21 mouse cellular contexts compared by ENCODE assay signal in genomic region chr14:12507018-12507417, GRCm38 (mm10).
"Had no signal": no experiment of that assay in that cellular context is flagged by ENCODE, and none has a peak within 500 bp of the region (broad histone marks: within the 10 kb centered on the region; RNA-seq: fewer than 3 reads in every experiment).

No protein-coding gene starts in this region.

- H3K27me3 ChIP-seq: lung, embryonic 15.5 days; midbrain, embryonic 12.5 days; neural tube, embryonic 13.5 days; neural tube, embryonic 15.5 days had no signal

- H3K4me1 ChIP-seq: lung, embryonic 15.5 days; midbrain, embryonic 10.5 days; midbrain, embryonic 12.5 days; neural tube, embryonic 13.5 days; neural tube, embryonic 15.5 days had no signal

- H3K4me3 ChIP-seq: lung, embryonic 15.5 days; midbrain, embryonic 10.5 days; midbrain, embryonic 12.5 days; myocyte; neural tube, embryonic 13.5 days; neural tube, embryonic 15.5 days had no signal

- H3K4me2 ChIP-seq: lung, embryonic 15.5 days; midbrain, embryonic 12.5 days; neural tube, embryonic 13.5 days; neural tube, embryonic 15.5 days had no signal

- DNase-seq: lung, adult 2 months; lung, postnatal 14 days; lung, postnatal 36 days; midbrain, embryonic 14.5 days; retina, postnatal 1 day; right cerebral cortex, adult 18-20 months; right cerebral cortex, postnatal 25 days; right cerebral cortex, postnatal 4 days; spleen, adult 18-20 months; thymus, adult 18-20 months; thymus, postnatal 14 days; thymus, postnatal 36 days had no signal

- H3K9ac ChIP-seq: lung, embryonic 15.5 days; midbrain, embryonic 12.5 days; neural tube, embryonic 13.5 days; neural tube, embryonic 15.5 days had no signal

- H3K27ac ChIP-seq: lung, embryonic 15.5 days; macrophage; midbrain, embryonic 10.5 days; midbrain, embryonic 12.5 days; neural tube, embryonic 13.5 days; neural tube, embryonic 15.5 days had no signal

- ATAC-seq: lung, postnatal 0 days; midbrain, embryonic 16.5 days had no signal

- H3K9me3 ChIP-seq: lung, embryonic 15.5 days; midbrain, embryonic 10.5 days; midbrain, embryonic 12.5 days; neural tube, embryonic 13.5 days; neural tube, embryonic 15.5 days had no signal

- H3K36me3 ChIP-seq: lung, embryonic 15.5 days; midbrain, embryonic 10.5 days; midbrain, embryonic 12.5 days had no signal
